Mouse (Mus musculus) kidney, postnatal 36 days (tissue): ENCODE data around the gene Phactr4.

Experiments
- DNase-seq, 2 experiments: peaks; one replicate each; pipeline ENCODE4 v3.0.0; 2021 to 2022; ENCODE audit warnings: mixed read lengths in 2 of 2

Gene Phactr4

GRCm38 (mm10) chr4:132329835-132330354 lies 92.4 kb downstream of the Phactr4 start:
- no peak for DNase-seq

GRCm38 (mm10) chr4:132329115-132329834 lies 93.0 kb downstream of the Phactr4 start, which contains the start of gene Trnau1ap:
Gene Trnau1ap (minus strand): TSS chr4:132329538.
- peak; percentile 93 to 97 for DNase-seq

GRCm38 (mm10) chr4:132328391-132328982 lies 93.8 kb downstream of the Phactr4 start:
- DNase-seq = no peak

GRCm38 (mm10) chr4:132326481-132326880 lies 95.8 kb downstream of the Phactr4 start:
- DNase-seq = peak in 1 of 2 experiments; percentile 41

- peak; percentile 41 to 63 for DNase-seq
These were observed 106.6 kb downstream of the Phactr4 start for GRCm38 (mm10) chr4:132315711-132316110.

- DNase-seq = no peak
These were observed 109.7 kb downstream of the Phactr4 start for GRCm38 (mm10) chr4:132312627-132313026.

GRCm38 (mm10) chr4:132311801-132312200 lies 110.5 kb downstream of the Phactr4 start:
- no peak for DNase-seq

GRCm38 (mm10) chr4:132311209-132311608 lies 111.1 kb downstream of the Phactr4 start:
- no peak for DNase-seq

GRCm38 (mm10) chr4:132309849-132310472 lies 112.3 kb downstream of the Phactr4 start:
- DNase-seq = peak; percentile 69 to 72

GRCm38 (mm10) chr4:132309140-132309848 lies 113.0 kb downstream of the Phactr4 start:
- DNase-seq = peak in 1 of 2 experiments; percentile 23

- peak; percentile 92 to 95 for DNase-seq
These were observed 113.7 kb downstream of the Phactr4 start for GRCm38 (mm10) chr4:132308437-132309139.

GRCm38 (mm10) chr4:132306004-132306403 lies 116.3 kb downstream of the Phactr4 start:
- no peak for DNase-seq
